Mouse (Mus musculus) gastrocnemius, adult 2 months (tissue): ENCODE measurements around the gene Esyt1. TPM values are rescaled to one million over a fixed set of nuclear protein-coding genes. Genes with fewer than 3 reads are reported as not detected.
A peak's percentile ranks its signal among the peaks of the same experiment; 100 is the strongest.

Experiments
- DNase-seq: peaks from one replicate; pipeline ENCODE4 v3.0.0; 2022
- H3K27ac ChIP-seq: fragments of 200-600 bp; 2 replicates; pipeline ENCODE4 v1.8.1; 2022; ENCODE audit warnings: mild to moderate bottlenecking
- H3K4me3 ChIP-seq: fragments of 200-600 bp; 2 replicates; pipeline ENCODE4 v1.8.1; 2022; ENCODE audit warnings: mild to moderate bottlenecking, moderate library complexity
- CTCF ChIP-seq: fragments of 200-600 bp; IDR thresholded peaks from 2 replicates; pipeline ENCODE4 v1.8.1; 2022; ENCODE audit warnings: antibody characterized with exemption, mild to moderate bottlenecking, moderate library complexity
- intact Hi-C: fragments of 180-260 bp; cut with DNase I; formaldehyde crosslinking; loops from one replicate; pipeline ENCODE4 v1.15.1; 2025
- microRNA-seq: library from miRNA; unstranded; fragments of <30 nt; microRNA quantifications from one replicate; pipeline ENCODE4 v1.2.0, GENCODE M21; 2021
- total RNA-seq, 2 experiments: library from RNA; stranded (reverse); gene quantifications; 2 replicates each; pipeline ENCODE4 v1.2.3; 2021

The Esyt1 gene
- total RNA-seq, 2 experiments from 2014 or later: 13.7 to 14.3 TPM

GRCm38 (mm10) chr10:128489785-128490184 lies 35.9 kb downstream of the Esyt1 start:
- peak overlapping the region; percentile 100 for H3K27ac ChIP-seq
- intact Hi-C loops: loop anchor here (5.0 kb wide), 1 partner anchor 38 kb away; the partner anchor contains the start of gene Esyt1
- no peak for DNase-seq
- no peak for TF ChIP-seq CTCF
- H3K4me3 ChIP-seq: peak overlapping the region; percentile 98

GRCm38 (mm10) chr10:128489380-128489779 lies 36.3 kb downstream of the Esyt1 start:
- intact Hi-C loops: no loop called here
- DNase-seq: peak; percentile 13
- peak overlapping the region; percentile 100 for H3K27ac ChIP-seq
- no peak overlapping the region; the same call in 1 of the 2 replicates for H3K4me3 ChIP-seq
- TF ChIP-seq CTCF: no peak

- intact Hi-C loops: no loop called here
- no peak for TF ChIP-seq CTCF
- peak; percentile 13 for DNase-seq
- peak overlapping the region; percentile 100 for H3K27ac ChIP-seq
- no peak overlapping the region for H3K4me3 ChIP-seq
Observed at GRCm38 (mm10) chr10:128488776-128489175, 36.9 kb downstream of the Esyt1 start.

DNA sequence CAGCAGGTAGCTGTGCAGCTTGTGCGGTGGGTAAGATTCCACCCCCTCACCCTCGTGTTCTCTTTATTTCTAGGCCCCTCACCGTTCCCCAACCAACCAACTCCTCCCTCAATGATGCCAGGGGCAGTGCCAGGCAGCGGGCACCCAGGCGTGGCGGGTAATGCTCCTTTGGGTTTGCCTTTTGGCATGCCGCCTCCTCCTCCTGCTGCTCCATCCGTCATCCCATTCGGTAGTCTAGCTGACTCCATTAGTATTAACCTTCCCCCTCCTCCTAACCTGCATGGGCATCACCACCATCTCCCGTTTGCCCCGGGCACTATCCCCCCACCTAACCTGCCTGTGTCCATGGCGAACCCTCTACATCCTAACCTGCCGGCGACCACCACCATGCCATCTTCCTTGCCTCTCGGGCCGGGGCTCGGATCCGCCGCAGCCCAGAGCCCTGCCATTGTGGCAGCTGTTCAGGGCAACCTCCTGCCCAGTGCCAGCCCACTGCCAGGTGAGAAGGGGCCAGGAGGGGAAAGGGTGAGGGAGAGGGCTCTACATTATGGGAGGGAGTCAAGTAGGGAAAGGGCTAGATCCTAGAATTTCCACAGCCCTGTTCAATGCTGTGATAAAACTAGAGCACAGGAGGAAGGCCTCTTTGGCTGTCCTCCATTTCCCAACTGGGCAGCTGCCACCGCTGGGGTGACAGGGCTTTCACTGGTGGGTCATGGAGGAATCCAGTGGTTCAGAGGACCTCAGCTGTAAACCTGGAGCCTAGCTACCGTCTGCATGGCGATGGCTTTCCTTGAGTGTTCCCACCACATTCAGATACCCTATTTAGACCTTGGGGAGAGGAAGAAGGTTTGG lies 37.6 kb downstream of the Esyt1 start:
- intact Hi-C loops: no loop called here
- H3K4me3 ChIP-seq: no peak overlapping the region

GRCm38 (mm10) chr10:128486370-128486769 lies 39.3 kb downstream of the Esyt1 start:
- DNase-seq: no peak
- TF ChIP-seq CTCF: no peak
- intact Hi-C loops: no loop called here
- Histone ChIP-seq H3K4me3 (no peak overlapping the region), H3K27ac (no peak overlapping the region)

More for the DNA sequence above, 37.6 kb downstream of the Esyt1 start:
- DNase-seq: no peak
- peak overlapping the region; percentile 100; the same call in 1 of the 2 replicates for H3K27ac ChIP-seq
- TF ChIP-seq CTCF: no peak

DNA sequence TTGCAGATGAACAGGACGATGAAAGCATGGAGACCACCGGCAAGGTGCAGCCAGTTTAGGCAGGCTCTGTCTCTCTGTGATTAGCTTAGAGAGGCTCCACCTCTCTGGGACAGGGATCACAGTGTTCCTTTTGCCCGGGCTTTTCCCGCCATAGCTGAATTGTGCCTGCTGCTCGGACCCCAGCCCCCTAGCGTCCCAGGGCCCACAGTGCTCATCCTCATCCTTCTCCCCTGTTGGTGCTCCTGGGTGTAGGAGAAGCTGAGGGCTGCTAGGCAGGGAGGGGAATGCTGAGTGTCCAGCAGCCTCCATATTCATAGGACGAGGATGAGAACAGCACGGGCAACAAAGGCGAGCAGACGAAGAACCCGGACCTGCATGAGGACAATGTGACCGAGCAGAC lies 51.3 kb downstream of the Esyt1 start:
- intact Hi-C loops: no loop called here
- no peak for TF ChIP-seq CTCF
- DNase-seq: no peak
- no peak overlapping the region for H3K27ac ChIP-seq
- H3K4me3 ChIP-seq: no peak overlapping the region

DNA sequence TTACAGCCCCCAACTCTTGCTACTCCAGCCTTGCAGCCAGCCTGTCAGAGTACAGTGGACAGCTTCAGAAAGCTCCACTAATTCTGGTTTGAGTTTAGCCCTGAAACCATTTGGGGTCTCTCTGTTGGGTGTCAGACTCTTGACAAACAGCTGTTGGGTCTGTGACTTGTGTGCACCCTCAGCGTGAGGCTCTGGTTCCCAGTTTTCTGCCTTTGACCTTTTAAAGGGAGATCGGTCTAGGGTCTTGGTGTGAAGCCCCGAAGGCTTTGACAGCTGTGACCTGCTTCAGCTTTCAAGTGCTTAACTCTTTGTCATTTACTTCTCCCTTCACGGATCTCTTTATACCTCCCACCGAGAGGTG lies 65.4 kb downstream of the Esyt1 start:
- intact Hi-C loops: loop anchor here (2.0 kb wide), 1 partner anchor 33 kb away; no protein-coding TSS in a partner anchor
- peak overlapping the region; percentile 92 for H3K4me3 ChIP-seq
- DNase-seq: no peak
- no peak for TF ChIP-seq CTCF
- H3K27ac ChIP-seq: peak overlapping the region; percentile 93

Small RNA genes lying within 50 kb of the gene (microRNA-seq; reads per million reads assigned to microRNA genes)
- not detected for gene Gm47275
- not detected for gene Mir6916

Other genes starting within 250 kb of the Esyt1 start
- gene Il23a, start 227.1 kb downstream of the Esyt1 start, total RNA-seq: not detected
- 1 to 10 TPM; 5.1 to 5.3 TPM for gene Pan2, start 222.5 kb downstream of the Esyt1 start, total RNA-seq
- gene Cnpy2, start 203.4 kb downstream of the Esyt1 start, total RNA-seq: 10 to 100 TPM; 35.1 to 52.1 TPM
- 100 to 1,000 TPM; 541 to 658 TPM for gene Cs, start 188.1 kb downstream of the Esyt1 start, total RNA-seq
- 100 to 1,000 TPM; 447 to 542 TPM for gene Coq10a, start 156.9 kb downstream of the Esyt1 start, total RNA-seq
- 10 to 100 TPM; 46.7 to 58.9 TPM for gene Ankrd52, start 148.8 kb downstream of the Esyt1 start, total RNA-seq
- gene Slc39a5, start 124.6 kb downstream of the Esyt1 start, total RNA-seq: not detected
- 10 to 100 TPM; 56.7 to 59.0 TPM for gene Nabp2, start 114.4 kb downstream of the Esyt1 start, total RNA-seq
- gene Rnf41, start 114.2 kb downstream of the Esyt1 start, total RNA-seq: 10 to 100 TPM; 13.3 to 13.4 TPM
- 10 to 100 TPM; 46.5 to 53.2 TPM for gene Smarcc2, start 66.6 kb downstream of the Esyt1 start, total RNA-seq
- gene Myl6, start 31.7 kb downstream of the Esyt1 start, total RNA-seq: 100 to 1,000 TPM; 171 to 179 TPM
- 10 to 100 TPM in 1 of 2 experiments, 1 to 10 TPM in 1; 6.5 to 17.8 TPM for gene Myl6b, start 27.2 kb downstream of the Esyt1 start, total RNA-seq
- gene Zc3h10, start 21.9 kb upstream of the Esyt1 start, total RNA-seq: 1 to 10 TPM; 4.2 to 6.5 TPM
- gene Rpl41, start 23.4 kb upstream of the Esyt1 start, total RNA-seq: 1,000 to 10,000 TPM in 1 of 2 experiments, 100 to 1,000 TPM in 1; 932 to 1,025 TPM
- 10 to 100 TPM; 37.8 to 39.3 TPM for gene Pa2g4, start 40.1 kb upstream of the Esyt1 start, total RNA-seq
- gene Erbb3, start 63.8 kb upstream of the Esyt1 start, total RNA-seq: 1 to 10 TPM; 1.6 to 2.6 TPM
- 100 to 1,000 TPM; 299 to 383 TPM for gene Rps26, start 100.9 kb upstream of the Esyt1 start, total RNA-seq
- 1 to 10 TPM in 1 of 2 experiments, under 1 TPM in 1; 0.45 to 3.4 TPM for gene Ikzf4, start 120.1 kb upstream of the Esyt1 start, total RNA-seq
- 10 to 100 TPM; 22.5 to 27.7 TPM for gene Suox, start 148.2 kb upstream of the Esyt1 start, total RNA-seq
- gene Rab5b, start 170.4 kb upstream of the Esyt1 start, total RNA-seq: 10 to 100 TPM; 90.3 to 94.5 TPM
- not detected for gene Pmel, start 178.3 kb upstream of the Esyt1 start, total RNA-seq
- gene Cdk2, start 179.2 kb upstream of the Esyt1 start, total RNA-seq: 1 to 10 TPM; 3.0 to 3.2 TPM
- 1 to 10 TPM; 8.8 to 9.7 TPM for gene Dgka, start 219.0 kb upstream of the Esyt1 start, total RNA-seq
- 10 to 100 TPM in 1 of 2 experiments, 1 to 10 TPM in 1; 9.9 to 11.8 TPM for gene Pym1, start 222.0 kb upstream of the Esyt1 start, total RNA-seq